Mouse (Mus musculus) liver, postnatal 0 days (tissue): ENCODE data around the gene Mctp1. TPM values are rescaled to one million over a fixed set of nuclear protein-coding genes. Genes with fewer than 3 reads are reported as not detected.
A peak's percentile ranks its signal among the peaks of the same experiment; 100 is the strongest.

ENCODE experiments used
- ATAC-seq: fragments of 200-750 bp; cut with Nextera tagmentation; 2 replicates; pipeline ENCODE4 v1.8.0; 2017; ENCODE audit warnings: mild to moderate bottlenecking, moderate library complexity
- DNase-seq: peaks from one replicate; pipeline ENCODE4 v3.0.0-alpha.2; 2016
- H3K27ac ChIP-seq: fragments of 300-500 bp; sonication (generic); 2 replicates; pipeline ENCODE4 v1.5.1; 2014; ENCODE audit warnings: antibody characterized with exemption, moderate library complexity, mild to moderate bottlenecking, low read depth
- H3K27me3 ChIP-seq: fragments of 300-500 bp; sonication (generic); 2 replicates; pipeline ENCODE4 v1.6.1; 2014; ENCODE audit warnings: low read length, control low read depth, mixed read lengths; ENCODE audit not compliant: insufficient read depth
- H3K36me3 ChIP-seq: fragments of 300-500 bp; sonication (generic); replicated peaks from 2 replicates; pipeline ENCODE4 v1.6.1; 2014; ENCODE audit warnings: mild to moderate bottlenecking, control low read depth, low read length, moderate library complexity, mixed read lengths; ENCODE audit not compliant: insufficient read depth
- H3K4me1 ChIP-seq: fragments of 300-500 bp; sonication (generic); 2 replicates; pipeline ENCODE4 v1.6.1; 2014; ENCODE audit warnings: antibody characterized with exemption, mild to moderate bottlenecking, control low read depth; ENCODE audit not compliant: insufficient read depth
- H3K4me2 ChIP-seq: fragments of 300-500 bp; sonication (generic); 2 replicates; pipeline ENCODE4 v1.6.1; 2014; ENCODE audit warnings: low read depth, mild to moderate bottlenecking, low read length, moderate library complexity, mixed read lengths
- H3K4me3 ChIP-seq: fragments of 300-500 bp; sonication (generic); 2 replicates; pipeline ENCODE4 v1.5.1; 2014; ENCODE audit warnings: low read depth, low read length
- H3K9ac ChIP-seq: fragments of 300-500 bp; sonication (generic); replicated peaks from 2 replicates; pipeline ENCODE4 v1.6.1; 2014; ENCODE audit warnings: mild to moderate bottlenecking, moderate library complexity
- H3K9me3 ChIP-seq: fragments of 300-500 bp; sonication (generic); 2 replicates; pipeline ENCODE4 v1.6.1; 2016; ENCODE audit warnings: mild to moderate bottlenecking, control low read depth, low read length, mixed read lengths
- CTCF ChIP-seq: sonication (generic); IDR thresholded peaks from 2 replicates; pipeline ENCODE4 v1.5.1; 2016; ENCODE audit warnings: antibody characterized with exemption, low read depth
- EP300 ChIP-seq: IDR thresholded peaks from 2 replicates; pipeline ENCODE4 v1.6.1; 2016; ENCODE audit warnings: antibody characterized with exemption, low read depth, mild to moderate bottlenecking
- WGBS: fragments of 180-500 bp; shearing (Covaris S2); extraction: QIAGEN DNeasy Blood & Tissue Kit; methylation state at CpG from one replicate; pipeline ENCODE4 v1.1.7; 2014; ENCODE audit not compliant: insufficient replicate concordance; 5-methylcytosine and 5-hydroxymethylcytosine counted together
- polyA plus RNA-seq: library from polyadenylated mRNA; unstranded; fragments of >200 nt; fragmentation: Nextera tagmentation; extraction: Ambion mirVana; gene quantifications from 2 replicates; pipeline ENCODE4 v1.2.1, GENCODE M21; 2015

Mctp1 gene
- polyA plus RNA-seq, 1 experiment from 2014 or later: 2.6 TPM

- 51% methylated on average over 3 of the region's 3 CpGs for WGBS
- TF ChIP-seq EP300 (no peak), CTCF (peak; percentile 28; the same call in 1 of the 2 replicates)
Observed at GRCm38 (mm10) chr13:76802051-76802728, 417.9 kb downstream of the Mctp1 start.

GRCm38 (mm10) chr13:76802926-76803325 lies 418.6 kb downstream of the Mctp1 start:
- Histone ChIP-seq H3K9ac (no peak overlapping the region), H3K27me3 (no peaks in the 10 kb centered on the region), H3K4me3 (no peak overlapping the region), H3K4me2 (no peak overlapping the region), H3K36me3 (no peaks in the 10 kb centered on the region), H3K4me1 (no peaks in the 10 kb centered on the region), H3K9me3 (no peaks in the 10 kb centered on the region), H3K27ac (no peak overlapping the region)
- ATAC-seq (no peak), DNase-seq (no peak)
- no peak for TF ChIP-seq EP300
- no peak for TF ChIP-seq CTCF
- 81% methylated on average over 9 of the region's 9 CpGs for whole genome bisulfite sequencing

More at GRCm38 (mm10) chr13:76802051-76802728, 417.9 kb downstream of the Mctp1 start:
- Histone ChIP-seq H3K9me3 (no peaks in the 10 kb centered on the region), H3K4me2 (no peak overlapping the region), H3K27ac (no peak overlapping the region), H3K9ac (no peak overlapping the region), H3K36me3 (no peaks in the 10 kb centered on the region), H3K4me3 (no peak overlapping the region), H3K4me1 (no peaks in the 10 kb centered on the region), H3K27me3 (no peaks in the 10 kb centered on the region)
- ATAC-seq: no peak
- no peak for DNase-seq

GRCm38 (mm10) chr13:76803799-76804198 lies 419.5 kb downstream of the Mctp1 start:
- no peak for TF ChIP-seq EP300
- TF ChIP-seq CTCF: no peak
- Histone ChIP-seq H3K4me1 (no peaks in the 10 kb centered on the region), H3K4me2 (no peak overlapping the region), H3K27me3 (no peaks in the 10 kb centered on the region), H3K9ac (no peak overlapping the region), H3K27ac (no peak overlapping the region), H3K4me3 (no peak overlapping the region), H3K36me3 (no peaks in the 10 kb centered on the region), H3K9me3 (no peaks in the 10 kb centered on the region)
- DNase-seq (no peak), ATAC-seq (no peak)
- 80% methylated on average over 6 of the region's 6 CpGs for WGBS

- Histone ChIP-seq H3K9me3 (no peaks in the 10 kb centered on the region), H3K4me2 (no peak overlapping the region), H3K4me3 (no peak overlapping the region), H3K36me3 (no peaks in the 10 kb centered on the region), H3K9ac (no peak overlapping the region), H3K27ac (no peak overlapping the region), H3K27me3 (no peaks in the 10 kb centered on the region), H3K4me1 (no peaks in the 10 kb centered on the region)
- TF ChIP-seq EP300: no peak
- no peak for TF ChIP-seq CTCF
- WGBS: 83% methylated on average over 1 of the region's 1 CpGs
- DNase-seq: no peak
- ATAC-seq: no peak
Observed at GRCm38 (mm10) chr13:76808871-76809390, 424.6 kb downstream of the Mctp1 start.

GRCm38 (mm10) chr13:76809802-76810201 lies 425.5 kb downstream of the Mctp1 start:
- WGBS: 44% methylated on average over 2 of the region's 2 CpGs
- TF ChIP-seq EP300 (no peak), CTCF (no peak)

GRCm38 (mm10) chr13:76810496-76810939 lies 426.2 kb downstream of the Mctp1 start:
- Histone ChIP-seq H3K4me3 (no peak overlapping the region), H3K27me3 (no peaks in the 10 kb centered on the region), H3K9me3 (no peaks in the 10 kb centered on the region), H3K4me2 (no peak overlapping the region), H3K36me3 (no peaks in the 10 kb centered on the region), H3K9ac (no peak overlapping the region), H3K4me1 (no peaks in the 10 kb centered on the region), H3K27ac (no peak overlapping the region)
- no peak for ATAC-seq
- 61% methylated on average over 7 of the region's 7 CpGs for WGBS
- TF ChIP-seq CTCF: no peak
- no peak for TF ChIP-seq EP300
- DNase-seq: no peak

More at GRCm38 (mm10) chr13:76809802-76810201, 425.5 kb downstream of the Mctp1 start:
- ATAC-seq: no peak
- DNase-seq: no peak
- H3K4me3 ChIP-seq: no peak overlapping the region
- no peak overlapping the region for H3K4me2 ChIP-seq
- no peak overlapping the region for H3K27ac ChIP-seq
- H3K9ac ChIP-seq: no peak overlapping the region
- no peaks in the 10 kb centered on the region for H3K36me3 ChIP-seq
- H3K9me3 ChIP-seq: no peaks in the 10 kb centered on the region
- no peaks in the 10 kb centered on the region for H3K4me1 ChIP-seq
- no peaks in the 10 kb centered on the region for H3K27me3 ChIP-seq
